Mouse (Mus musculus): Measurements from ENCODE around the gene Srcin1.

- no peak for TF ChIP-seq CTCF (IDR thresholded peaks at IDR 0.05; ENCODE audit: control insufficient read depth, insufficient read depth, insufficient read length)
- no peak for TF ChIP-seq MAX (IDR thresholded peaks at IDR 0.05)
- TF ChIP-seq FOSL1 (IDR thresholded peaks at IDR 0.05; ENCODE audit: insufficient read depth, low read length, poor library complexity, severe bottlenecking) = no peak
- no peak for TF ChIP-seq CEBPB (IDR thresholded peaks at IDR 0.05; ENCODE audit: low read depth)
- no peak for TF ChIP-seq MYOG (IDR thresholded peaks at IDR 0.05; ENCODE audit: control insufficient read depth, extremely low read depth, insufficient read length)
- TF ChIP-seq MYOD1 (IDR thresholded peaks at IDR 0.05; ENCODE audit: control insufficient read depth, insufficient read length, low read depth) = no peak
- no peak for TF ChIP-seq USF1 (IDR thresholded peaks at IDR 0.05; ENCODE audit: low read depth)
Observed at GRCm38 (mm10) chr11:97462538-97462937, 113.4 kb downstream of the Srcin1 start.

Measured in C2C12 (cell line).